Mouse (Mus musculus) layer of hippocampus, adult 6 months (tissue): ENCODE measurements around the gene Ccdc113. TPM values are rescaled to one million over a fixed set of nuclear protein-coding genes. Genes with fewer than 3 reads are reported as not detected.

Experiments used
- long read RNA-seq, 2 experiments: library from polyadenylated mRNA; unstranded; transcript quantifications; one replicate each; pipeline ENCODE4 v2.0.0; 2019 to 2020
- polyA plus RNA-seq: library from polyadenylated mRNA; unstranded; fragments of <200 nt; fragmentation: Nextera tagmentation; gene quantifications from 2 replicates; pipeline ENCODE4 v1.2.3, GENCODE M21; 2021

Gene Ccdc113
- polyA plus RNA-seq, result 5.5 and 11.5 TPM in 2 replicates
- long read RNA-seq, experiment 1, transcript Ccdc113-201 (9 exons, 1,288 nt), result major isoform, 5 of 7 reads
- long read RNA-seq, experiment 1, partial matches to known transcripts, result 2 of 7 reads
- long read RNA-seq, experiment 1, other reads (novel, unspliced or antisense), result 0 of 7 reads
- long read RNA-seq, experiment 2, transcript Ccdc113-201 (9 exons, 1,288 nt), result major isoform, 9 of 10 reads
- long read RNA-seq, experiment 2, partial matches to known transcripts, result 1 of 10 reads
- long read RNA-seq, experiment 2, other reads (novel, unspliced or antisense), result 0 of 10 reads

GRCm38 (mm10) chr8:95533584-95534387 is at the start of gene Ccdc113:
TSS of gene Ccdc113 (plus strand) at chr8:95534085.

GRCm38 (mm10) chr8:95490006-95490405 is 43.9 kb upstream of the Ccdc113 start, which contains the start of gene Csnk2a2:
TSS of gene Csnk2a2 (minus strand) at chr8:95490039.

GRCm38 (mm10) chr8:95576240-95576639 is 42.4 kb downstream of the Ccdc113 start, which contains the start of gene Prss54:
TSS of gene Prss54 (minus strand) at chr8:95576340.

Other genes with a start within 250 kb of the Ccdc113 start
- gene Cngb1, start 227.5 kb upstream of the Ccdc113 start, polyA plus RNA-seq, result 0.09 and 0.16 TPM in 2 replicates
- not detected in 2 replicates for gene Tepp, start 223.5 kb upstream of the Ccdc113 start, polyA plus RNA-seq
- 4.5 and 5.7 TPM in 2 replicates for gene Zfp319, start 202.1 kb upstream of the Ccdc113 start, polyA plus RNA-seq
- 10.0 and 12.0 TPM in 2 replicates for gene Usb1, start 201.8 kb upstream of the Ccdc113 start, polyA plus RNA-seq
- gene Mmp15, start 181.8 kb upstream of the Ccdc113 start, polyA plus RNA-seq, result 2.0 and 2.6 TPM in 2 replicates
- gene Cfap20, start 99.2 kb upstream of the Ccdc113 start, polyA plus RNA-seq, result 117 and 118 TPM in 2 replicates
- gene Csnk2a2, start 44.0 kb upstream of the Ccdc113 start, polyA plus RNA-seq, result 4.3 and 6.1 TPM in 2 replicates
- gene Prss54, start 42.3 kb downstream of the Ccdc113 start, polyA plus RNA-seq, result not detected in 2 replicates
- 2.4 and 3.4 TPM in 2 replicates for gene Gins3, start 99.4 kb downstream of the Ccdc113 start, polyA plus RNA-seq
- gene Ndrg4, start 142.9 kb downstream of the Ccdc113 start, polyA plus RNA-seq, result 790 and 878 TPM in 2 replicates
- gene Setd6, start 181.8 kb downstream of the Ccdc113 start, polyA plus RNA-seq, result 12.7 and 14.4 TPM in 2 replicates